Mouse (Mus musculus) heart, adult 2 months (tissue): ENCODE data around the gene Gm20388. TPM values are rescaled to one million over a fixed set of nuclear protein-coding genes. Genes with fewer than 3 reads are reported as not detected.

Experiments
- DNase-seq, 2 experiments: peaks; one replicate each; pipeline ENCODE4 v3.0.0; 2021
- H3K27ac ChIP-seq: fragments of 200-600 bp; 2 replicates; pipeline ENCODE4 v1.8.1; 2022
- H3K27me3 ChIP-seq: fragments of 200-500 bp; 2 replicates; pipeline ENCODE4 v1.6.1; 2012; ENCODE audit warnings: mild to moderate bottlenecking, low read length, inconsistent platforms, mixed read lengths; ENCODE audit not compliant: control insufficient read depth, insufficient read depth
- H3K36me3 ChIP-seq: fragments of 200-500 bp; 2 replicates; pipeline ENCODE4 v1.6.1; 2012; ENCODE audit warnings: low read length, inconsistent platforms; ENCODE audit not compliant: control insufficient read depth, insufficient read depth
- H3K4me1 ChIP-seq: fragments of 200-500 bp; 2 replicates; pipeline ENCODE4 v1.6.1; 2011; ENCODE audit warnings: low read length; ENCODE audit not compliant: control insufficient read depth, insufficient read depth
- H3K4me3 ChIP-seq: fragments of 200-600 bp; 2 replicates; pipeline ENCODE4 v1.8.1; 2022
- H3K79me2 ChIP-seq: fragments of 200-500 bp; replicated peaks from 2 replicates; pipeline ENCODE4 v1.6.1; 2012; ENCODE audit warnings: mild to moderate bottlenecking, inconsistent platforms, low read length, moderate library complexity, mixed read lengths; ENCODE audit not compliant: control insufficient read depth, insufficient read depth
- H3K9ac ChIP-seq: fragments of 200-500 bp; 2 replicates; pipeline ENCODE4 v1.6.1; 2012; ENCODE audit warnings: low read depth, mild to moderate bottlenecking, control low read depth, inconsistent platforms, low read length, mixed read lengths
- CTCF ChIP-seq: fragments of 200-600 bp; IDR thresholded peaks from 2 replicates; pipeline ENCODE4 v1.8.1; 2022; ENCODE audit warnings: antibody characterized with exemption, mild to moderate bottlenecking, moderate library complexity
- EP300 ChIP-seq: fragments of 200-500 bp; IDR thresholded peaks from 2 replicates; pipeline ENCODE4 v1.6.1; 2011; ENCODE audit warnings: low read depth, low read length, control low read depth; ENCODE audit not compliant: insufficient read depth
- POLR2A ChIP-seq: fragments of 200-500 bp; IDR thresholded peaks from 2 replicates; pipeline ENCODE4 v1.6.1; 2011; ENCODE audit warnings: mild to moderate bottlenecking, low read depth, low read length, control low read depth; ENCODE audit not compliant: insufficient read depth
- whole genome bisulfite sequencing: fragments of 180-500 bp; shearing (Covaris S2); methylation state at CpG from one replicate; pipeline ENCODE4 v1.1.7; 2018; 5-methylcytosine and 5-hydroxymethylcytosine counted together
- intact Hi-C: fragments of 180-260 bp; cut with DNase I; formaldehyde crosslinking; loops from one replicate; pipeline ENCODE4 v1.15.1; 2025
- polyA plus RNA-seq: library from polyadenylated mRNA; depleted of rRNA; stranded (reverse); fragments of >200 nt; gene quantifications from 2 replicates; pipeline ENCODE4 v1.2.3, GENCODE M21; 2012
- total RNA-seq, 2 experiments: library from RNA; stranded (reverse); gene quantifications; 2 replicates each; pipeline ENCODE4 v1.2.3; 2021

Gene Gm20388
- total and polyA plus RNA-seq, 3 experiments = 1.8 to 32.3 TPM; not detected in 1

DNA sequence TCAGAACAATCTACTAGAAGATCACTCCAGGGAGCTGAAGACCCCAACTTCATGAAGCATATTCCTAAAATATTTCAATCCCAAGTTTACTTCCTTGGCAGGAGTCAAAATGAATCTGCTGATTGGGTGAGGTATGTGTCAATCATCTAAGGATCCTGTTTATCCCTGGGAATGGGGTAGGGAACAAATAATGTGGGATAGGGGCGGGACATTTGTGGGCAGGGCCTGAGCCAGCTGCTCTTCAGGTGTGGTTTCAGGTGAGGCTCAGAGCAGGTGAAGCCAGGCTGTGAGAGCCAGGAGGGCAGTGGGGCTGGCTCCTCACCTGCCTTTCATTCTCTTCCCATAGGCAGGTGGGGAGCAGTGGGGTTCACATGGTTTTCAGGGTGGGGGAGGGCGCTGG lies 2816.1 kb downstream of the Gm20388 start:
- 88% methylated on average over 2 of the region's 2 CpGs for WGBS
- DNase-seq = no peak
- TF ChIP-seq EP300 = no peak
- TF ChIP-seq CTCF = no peak
- TF ChIP-seq POLR2A = no peak
- Histone ChIP-seq H3K27ac (no peak overlapping the region), H3K27me3 (no peaks in the 10 kb centered on the region; the same call in 1 of the 2 replicates), H3K79me2 (no peaks in the 10 kb centered on the region), H3K4me1 (no peaks in the 10 kb centered on the region), H3K4me3 (no peak overlapping the region), H3K9ac (no peak overlapping the region), H3K36me3 (no peaks in the 10 kb centered on the region)
- intact Hi-C loops = no loop called here

DNA sequence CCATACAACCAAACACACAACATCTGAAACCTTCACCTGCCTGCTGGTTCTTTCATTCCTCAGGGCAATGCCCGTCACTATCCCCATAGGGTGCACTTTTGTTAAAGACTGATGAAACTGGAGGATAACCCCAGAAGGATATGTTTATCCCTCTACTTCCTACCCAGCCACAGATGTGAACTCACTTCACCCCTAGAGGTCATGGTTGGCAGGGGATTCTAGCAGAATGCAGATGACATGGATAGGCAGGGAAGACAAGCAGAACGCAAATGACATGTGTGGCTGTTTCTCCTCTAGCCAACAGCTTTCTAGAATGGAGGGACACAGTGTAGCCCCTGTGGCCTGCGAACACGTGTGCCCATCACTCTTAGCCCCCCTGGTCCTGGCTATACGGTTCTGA lies 2816.8 kb downstream of the Gm20388 start:
- DNase-seq = no peak
- no peak for TF ChIP-seq POLR2A
- TF ChIP-seq EP300 = no peak
- no peak for TF ChIP-seq CTCF
- 65% methylated on average over 5 of the region's 5 CpGs for whole genome bisulfite sequencing
- no peak overlapping the region for H3K4me3 ChIP-seq
- no peaks in the 10 kb centered on the region for H3K4me1 ChIP-seq
- no peaks in the 10 kb centered on the region for H3K36me3 ChIP-seq
- H3K79me2 ChIP-seq = no peaks in the 10 kb centered on the region
- intact Hi-C loops = no loop called here
- H3K9ac ChIP-seq = no peak overlapping the region
- H3K27me3 ChIP-seq = no peaks in the 10 kb centered on the region; the same call in 1 of the 2 replicates
- H3K27ac ChIP-seq = no peak overlapping the region

DNA sequence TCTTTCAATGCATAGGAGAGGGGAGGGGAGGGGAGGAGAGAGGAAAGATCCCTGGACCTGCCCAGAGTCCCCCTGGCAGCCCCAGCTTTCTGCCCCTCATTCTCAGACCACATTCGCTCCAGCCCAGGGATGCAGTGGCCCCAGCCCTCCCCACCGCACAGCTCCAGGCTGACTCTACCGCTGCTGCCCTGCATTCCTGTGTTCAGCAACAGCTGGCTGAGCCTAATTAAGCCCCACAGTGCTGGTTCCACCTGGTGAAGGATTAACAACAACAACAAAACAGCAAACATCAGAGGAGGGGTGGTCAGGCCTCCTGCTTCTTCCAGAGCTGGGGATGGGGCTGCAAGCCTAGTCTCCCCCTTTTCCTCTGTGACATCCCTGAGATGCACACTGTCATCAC lies 2818.0 kb downstream of the Gm20388 start:
- Histone ChIP-seq H3K9ac (no peak overlapping the region), H3K4me1 (no peaks in the 10 kb centered on the region), H3K27me3 (no peaks in the 10 kb centered on the region; the same call in 1 of the 2 replicates), H3K27ac (no peak overlapping the region), H3K79me2 (no peaks in the 10 kb centered on the region), H3K36me3 (no peaks in the 10 kb centered on the region), H3K4me3 (no peak overlapping the region)
- intact Hi-C loops = no loop called here
- DNase-seq = no peak
- 42% methylated on average over 3 of the region's 3 CpGs for WGBS
- TF ChIP-seq EP300 = no peak
- no peak for TF ChIP-seq POLR2A
- no peak for TF ChIP-seq CTCF

- Histone ChIP-seq H3K27me3 (no peaks in the 10 kb centered on the region), H3K27ac (no peak overlapping the region)
- TF ChIP-seq EP300 = no peak
- TF ChIP-seq POLR2A = no peak
- no peak for TF ChIP-seq CTCF
Measured at GRCm38 (mm10) chr8:122735110-122735509, 2824.5 kb downstream of the Gm20388 start.

GRCm38 (mm10) chr8:122735542-122736473 lies 2825.2 kb downstream of the Gm20388 start:
- Histone ChIP-seq H3K27ac (no peak overlapping the region), H3K4me3 (no peak overlapping the region)
- peak in 1 of 2 experiments; percentile 36 for DNase-seq

More at GRCm38 (mm10) chr8:122735110-122735509, 2824.5 kb downstream of the Gm20388 start:
- H3K4me1 ChIP-seq = peaks cover 5% of the 10 kb centered on the region
- intact Hi-C loops = no loop called here
- H3K36me3 ChIP-seq = no peaks in the 10 kb centered on the region
- 80% methylated on average over 3 of the region's 3 CpGs for WGBS
- no peaks in the 10 kb centered on the region for H3K79me2 ChIP-seq
- H3K4me3 ChIP-seq = no peak overlapping the region
- no peak for DNase-seq
- no peak overlapping the region for H3K9ac ChIP-seq

DNA sequence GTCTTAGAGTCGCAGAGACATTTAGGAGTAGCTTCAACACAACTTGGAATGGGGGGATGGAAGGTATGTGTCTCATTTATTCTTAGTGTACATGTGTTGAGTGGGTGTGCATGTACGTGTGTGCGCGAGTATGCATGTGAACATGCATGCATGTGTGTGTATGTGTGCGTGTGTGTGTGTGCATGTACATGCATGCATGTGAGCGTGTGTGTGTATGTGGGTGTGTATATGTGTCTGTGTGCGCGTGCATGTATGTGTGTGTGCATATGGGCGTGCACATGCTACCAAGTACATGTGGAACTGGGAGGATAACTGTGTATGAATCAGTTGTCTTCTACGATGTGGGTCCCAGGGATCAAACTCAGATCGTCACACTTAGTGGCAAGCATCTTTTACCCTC lies 2826.0 kb downstream of the Gm20388 start:
- Histone ChIP-seq H3K9ac (no peak overlapping the region), H3K79me2 (no peaks in the 10 kb centered on the region), H3K27me3 (no peaks in the 10 kb centered on the region), H3K36me3 (no peaks in the 10 kb centered on the region), H3K4me1 (peaks cover 5% of the 10 kb centered on the region), H3K4me3 (no peak overlapping the region), H3K27ac (no peak overlapping the region)
- TF ChIP-seq POLR2A (no peak), EP300 (no peak), CTCF (no peak)
- DNase-seq = no peak
- WGBS = 81% methylated on average over 11 of the region's 11 CpGs
- intact Hi-C loops = no loop called here

More at GRCm38 (mm10) chr8:122735542-122736473, 2825.2 kb downstream of the Gm20388 start:
- WGBS = 9% methylated on average over 19 of the region's 19 CpGs
- H3K4me1 ChIP-seq = peaks cover 5% of the 10 kb centered on the region
- H3K27me3 ChIP-seq = no peaks in the 10 kb centered on the region
- no peak for TF ChIP-seq EP300
- no peak for TF ChIP-seq POLR2A
- TF ChIP-seq CTCF = no peak
- no peaks in the 10 kb centered on the region for H3K79me2 ChIP-seq
- no peaks in the 10 kb centered on the region for H3K36me3 ChIP-seq
- intact Hi-C loops = no loop called here
- no peak overlapping the region for H3K9ac ChIP-seq
